Mouse (Mus musculus) heart, adult 2 months (tissue): ENCODE data around the gene Syt3. TPM values are rescaled to one million over a fixed set of nuclear protein-coding genes. Genes with fewer than 3 reads are reported as not detected.

Experiments used
- DNase-seq, 2 experiments: peaks; one replicate each; pipeline ENCODE4 v3.0.0; 2021
- H3K27ac ChIP-seq: fragments of 200-600 bp; 2 replicates; pipeline ENCODE4 v1.8.1; 2022
- H3K27me3 ChIP-seq: fragments of 200-500 bp; 2 replicates; pipeline ENCODE4 v1.6.1; 2012; ENCODE audit warnings: mild to moderate bottlenecking, low read length, inconsistent platforms, mixed read lengths; ENCODE audit not compliant: control insufficient read depth, insufficient read depth
- H3K36me3 ChIP-seq: fragments of 200-500 bp; 2 replicates; pipeline ENCODE4 v1.6.1; 2012; ENCODE audit warnings: low read length, inconsistent platforms; ENCODE audit not compliant: control insufficient read depth, insufficient read depth
- H3K4me1 ChIP-seq: fragments of 200-500 bp; 2 replicates; pipeline ENCODE4 v1.6.1; 2011; ENCODE audit warnings: low read length; ENCODE audit not compliant: control insufficient read depth, insufficient read depth
- H3K4me3 ChIP-seq: fragments of 200-600 bp; 2 replicates; pipeline ENCODE4 v1.8.1; 2022
- H3K79me2 ChIP-seq: fragments of 200-500 bp; replicated peaks from 2 replicates; pipeline ENCODE4 v1.6.1; 2012; ENCODE audit warnings: mild to moderate bottlenecking, inconsistent platforms, low read length, moderate library complexity, mixed read lengths; ENCODE audit not compliant: control insufficient read depth, insufficient read depth
- H3K9ac ChIP-seq: fragments of 200-500 bp; 2 replicates; pipeline ENCODE4 v1.6.1; 2012; ENCODE audit warnings: low read depth, mild to moderate bottlenecking, control low read depth, inconsistent platforms, low read length, mixed read lengths
- CTCF ChIP-seq: fragments of 200-600 bp; IDR thresholded peaks from 2 replicates; pipeline ENCODE4 v1.8.1; 2022; ENCODE audit warnings: antibody characterized with exemption, mild to moderate bottlenecking, moderate library complexity
- EP300 ChIP-seq: fragments of 200-500 bp; IDR thresholded peaks from 2 replicates; pipeline ENCODE4 v1.6.1; 2011; ENCODE audit warnings: low read depth, low read length, control low read depth; ENCODE audit not compliant: insufficient read depth
- POLR2A ChIP-seq: fragments of 200-500 bp; IDR thresholded peaks from 2 replicates; pipeline ENCODE4 v1.6.1; 2011; ENCODE audit warnings: mild to moderate bottlenecking, low read depth, low read length, control low read depth; ENCODE audit not compliant: insufficient read depth
- WGBS: fragments of 180-500 bp; shearing (Covaris S2); methylation state at CpG from one replicate; pipeline ENCODE4 v1.1.7; 2018; 5-methylcytosine and 5-hydroxymethylcytosine counted together
- intact Hi-C: fragments of 180-260 bp; cut with DNase I; formaldehyde crosslinking; loops from one replicate; pipeline ENCODE4 v1.15.1; 2025
- long read RNA-seq: library from polyadenylated mRNA; stranded (forward); transcript quantifications from one replicate; pipeline ENCODE4 v2.0.0, GENCODE M21; 2021
- polyA plus RNA-seq: library from polyadenylated mRNA; depleted of rRNA; stranded (reverse); fragments of >200 nt; gene quantifications from 2 replicates; pipeline ENCODE4 v1.2.3, GENCODE M21; 2012; rRNA removed
- total RNA-seq, 2 experiments: library from RNA; stranded (reverse); gene quantifications; 2 replicates each; pipeline ENCODE4 v1.2.3; 2021

Syt3 gene
- 1 to 10 TPM; 1.4 to 2.5 TPM for total RNA-seq
- 3.1 and 3.2 TPM in 2 replicates for polyA plus RNA-seq
- long read RNA-seq, partial matches to known transcripts = 1 of 5 reads
- long read RNA-seq, other reads (novel, unspliced or antisense) = 2 of 5 reads

DNA sequence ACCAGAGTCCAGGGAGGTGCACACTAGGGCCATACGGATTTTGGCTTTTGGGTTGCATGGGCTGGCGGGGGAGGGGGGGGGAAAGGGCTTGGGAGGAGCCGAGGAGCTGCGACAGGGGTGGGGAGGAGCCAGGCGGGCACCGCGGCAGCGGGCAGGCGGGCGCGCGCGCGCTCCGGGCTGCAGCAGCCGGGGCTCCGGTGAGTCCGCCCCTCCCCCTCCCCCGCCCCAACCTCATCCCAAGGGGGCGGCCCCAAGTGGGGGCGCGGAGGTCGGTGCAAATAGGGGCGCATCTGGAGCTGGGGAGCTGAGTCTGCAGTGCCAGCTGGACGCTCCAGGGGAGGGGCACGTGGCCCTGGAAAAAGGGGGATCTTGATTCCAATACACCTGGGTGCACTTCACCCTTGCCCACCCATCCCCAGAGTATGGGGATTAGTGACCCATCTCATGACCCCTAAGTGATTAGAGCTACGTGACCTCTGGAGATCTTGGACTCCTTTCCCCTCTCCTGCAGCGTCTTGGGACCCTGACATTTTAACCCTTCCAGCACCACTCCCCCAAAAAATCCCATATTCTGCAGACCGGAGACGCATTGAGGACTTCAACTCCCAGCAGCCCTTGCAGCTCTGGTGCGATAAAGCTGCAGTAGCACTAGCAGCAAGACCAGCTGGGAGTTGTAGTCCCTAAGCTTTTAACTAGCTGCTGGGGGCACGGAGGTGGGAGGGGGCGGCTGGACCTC, at the start of gene Syt3:
Gene Syt3 (plus strand): TSS at position 123 of the 736 bp plus-strand sequence.
- H3K27ac ChIP-seq = no peak within 1 kb of the TSS; the same call in 1 of the 2 replicates
- no peaks in the 10 kb centered on the region for H3K4me1 ChIP-seq
- peak within 1 kb of the TSS; percentile 66 for H3K9ac ChIP-seq
- peak; percentile 69 to 71 for DNase-seq
- no peaks in the 10 kb centered on the region for H3K79me2 ChIP-seq
- intact Hi-C loops = no loop called here
- no peaks in the 10 kb centered on the region for H3K36me3 ChIP-seq
- peak within 1 kb of the TSS; percentile 61 for H3K4me3 ChIP-seq
- TF ChIP-seq CTCF (no peak), EP300 (no peak), POLR2A (no peak)
- no peaks in the 10 kb centered on the region for H3K27me3 ChIP-seq
- under 1% methylated on average over 26 of the region's 33 CpGs for WGBS

DNA sequence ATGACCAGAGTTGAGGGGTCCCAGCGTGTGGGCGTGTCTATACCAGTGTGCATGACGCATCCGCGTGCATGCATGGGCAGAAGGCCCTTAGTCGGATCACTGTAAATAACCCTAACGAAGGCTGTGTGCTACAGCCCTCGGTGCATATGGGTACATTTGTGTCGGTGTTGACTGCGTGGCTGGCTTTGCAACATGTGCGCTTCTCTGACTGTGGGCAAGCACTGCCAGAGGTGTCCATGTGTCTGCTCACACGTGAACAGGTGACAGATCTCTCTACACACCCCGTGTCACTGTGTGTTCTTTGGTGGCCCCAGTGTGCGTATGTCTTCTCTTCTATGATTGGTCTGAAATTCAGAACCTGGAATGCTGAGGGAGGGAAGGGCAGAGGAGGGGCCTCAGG, 49.8 kb upstream of the Syt3 start:
- Histone ChIP-seq H3K27me3 (peaks cover 6% of the 10 kb centered on the region), H3K27ac (no peak overlapping the region), H3K36me3 (no peaks in the 10 kb centered on the region), H3K4me3 (no peak overlapping the region), H3K79me2 (no peaks in the 10 kb centered on the region), H3K4me1 (no peaks in the 10 kb centered on the region), H3K9ac (no peak overlapping the region)
- 61% methylated on average over 14 of the region's 14 CpGs for WGBS
- no peak for DNase-seq
- TF ChIP-seq CTCF = no peak
- no peak for TF ChIP-seq EP300
- no peak for TF ChIP-seq POLR2A
- intact Hi-C loops = no loop called here

DNA sequence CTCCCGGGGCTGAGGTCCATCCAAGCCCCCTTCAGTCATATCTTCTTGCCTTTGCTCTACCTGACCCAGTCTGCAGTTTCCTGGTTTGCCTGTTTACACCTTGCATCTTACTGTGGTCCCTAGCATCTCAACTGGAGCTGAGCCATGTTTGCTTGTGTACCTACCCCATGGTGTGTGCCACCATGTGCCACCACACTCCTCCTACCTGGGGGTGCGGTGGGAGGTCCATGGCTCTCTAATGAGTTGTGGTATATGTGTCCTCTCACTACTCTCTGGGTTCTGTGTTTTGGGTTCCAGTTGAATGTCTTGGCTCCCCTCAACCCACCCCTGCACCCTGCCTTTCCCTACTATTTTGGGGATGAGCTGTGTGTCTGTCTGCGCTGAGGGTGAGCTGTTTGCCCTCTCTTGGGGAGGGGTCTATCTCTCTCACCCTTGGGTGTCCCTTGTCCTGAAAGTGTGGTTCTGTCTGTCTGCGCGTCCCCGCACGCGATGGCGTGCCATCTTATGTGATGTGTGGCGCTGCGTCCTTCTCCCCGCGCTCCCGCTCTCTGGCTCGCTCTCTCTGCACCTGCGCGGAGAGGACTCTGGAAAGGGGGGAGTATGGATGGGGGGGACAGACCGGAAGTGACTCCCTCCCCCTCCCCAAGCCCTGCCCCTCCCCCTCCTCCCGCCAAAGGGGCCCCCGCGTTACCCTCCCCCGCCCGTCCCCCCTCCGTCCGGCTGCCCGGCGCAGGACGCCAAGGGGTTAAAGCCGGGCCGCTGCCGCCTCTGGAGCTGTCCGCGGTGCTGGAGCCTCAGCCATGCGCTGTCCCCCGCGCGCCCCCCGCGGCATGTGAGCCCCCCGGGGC, 48.6 kb upstream of the Syt3 start:
- no peak for DNase-seq
- Histone ChIP-seq H3K79me2 (no peaks in the 10 kb centered on the region), H3K9ac (no peak overlapping the region), H3K27me3 (peaks cover 6% of the 10 kb centered on the region), H3K4me3 (no peak overlapping the region), H3K4me1 (no peaks in the 10 kb centered on the region), H3K27ac (no peak overlapping the region), H3K36me3 (no peaks in the 10 kb centered on the region)
- intact Hi-C loops = no loop called here
- TF ChIP-seq CTCF = no peak
- no peak for TF ChIP-seq POLR2A
- TF ChIP-seq EP300 = no peak
- WGBS = 8% methylated on average over 21 of the region's 40 CpGs

DNA sequence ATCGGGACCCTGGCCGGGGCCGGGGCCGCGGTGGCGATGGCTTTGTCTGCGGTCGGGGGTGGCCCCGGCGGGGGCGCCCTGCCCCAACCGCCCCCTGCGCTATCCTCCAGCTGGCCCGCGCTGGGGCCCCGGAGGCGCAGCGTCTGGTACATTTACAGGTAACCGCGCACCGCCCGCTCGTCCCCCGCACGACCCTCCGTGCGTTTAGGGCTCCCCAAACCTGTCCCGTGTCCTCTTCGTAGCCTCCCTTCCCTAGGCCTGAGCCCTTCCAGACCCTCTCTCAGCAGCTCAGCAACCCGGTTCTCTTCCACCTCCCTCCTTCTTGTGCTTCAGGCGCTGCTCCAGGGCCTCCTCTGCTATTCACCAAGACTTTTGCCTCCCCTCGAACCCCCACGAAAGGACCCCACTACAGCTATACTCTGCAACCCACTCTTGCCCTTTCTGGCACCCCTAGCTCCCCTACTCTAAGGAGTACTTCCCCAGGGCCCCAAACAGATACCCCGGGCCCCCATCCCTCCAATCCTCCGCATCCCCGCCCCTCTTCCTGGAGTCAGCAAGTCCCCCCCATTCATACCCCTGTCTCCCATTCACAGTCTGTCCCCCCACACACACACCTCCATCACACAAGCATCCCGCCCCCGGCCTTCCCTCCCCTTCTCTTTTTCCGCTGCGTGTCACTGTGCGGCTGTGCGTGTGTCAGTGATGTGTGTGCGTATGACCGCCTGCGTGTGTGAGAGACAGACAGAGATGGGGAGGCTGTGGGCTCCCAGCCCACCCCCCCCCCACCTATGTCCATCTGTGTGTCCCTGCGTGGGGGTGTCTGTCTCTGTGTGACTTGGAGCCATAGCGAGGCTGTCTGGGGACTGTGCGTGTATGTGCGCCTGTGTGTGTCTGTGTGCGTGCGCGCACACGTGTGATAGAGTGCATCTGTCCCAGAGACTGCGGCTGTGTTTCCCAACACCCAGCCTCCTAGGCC, 47.6 kb upstream of the Syt3 start:
- DNase-seq = no peak
- 6% methylated on average over 35 of the region's 54 CpGs for WGBS
- H3K9ac ChIP-seq = no peak overlapping the region
- no peak overlapping the region for H3K27ac ChIP-seq
- TF ChIP-seq EP300 (no peak), CTCF (no peak), POLR2A (no peak)
- intact Hi-C loops = no loop called here
- peaks cover 6% of the 10 kb centered on the region for H3K27me3 ChIP-seq
- no peaks in the 10 kb centered on the region for H3K36me3 ChIP-seq
- no peaks in the 10 kb centered on the region for H3K79me2 ChIP-seq
- no peaks in the 10 kb centered on the region for H3K4me1 ChIP-seq
- H3K4me3 ChIP-seq = no peak overlapping the region

DNA sequence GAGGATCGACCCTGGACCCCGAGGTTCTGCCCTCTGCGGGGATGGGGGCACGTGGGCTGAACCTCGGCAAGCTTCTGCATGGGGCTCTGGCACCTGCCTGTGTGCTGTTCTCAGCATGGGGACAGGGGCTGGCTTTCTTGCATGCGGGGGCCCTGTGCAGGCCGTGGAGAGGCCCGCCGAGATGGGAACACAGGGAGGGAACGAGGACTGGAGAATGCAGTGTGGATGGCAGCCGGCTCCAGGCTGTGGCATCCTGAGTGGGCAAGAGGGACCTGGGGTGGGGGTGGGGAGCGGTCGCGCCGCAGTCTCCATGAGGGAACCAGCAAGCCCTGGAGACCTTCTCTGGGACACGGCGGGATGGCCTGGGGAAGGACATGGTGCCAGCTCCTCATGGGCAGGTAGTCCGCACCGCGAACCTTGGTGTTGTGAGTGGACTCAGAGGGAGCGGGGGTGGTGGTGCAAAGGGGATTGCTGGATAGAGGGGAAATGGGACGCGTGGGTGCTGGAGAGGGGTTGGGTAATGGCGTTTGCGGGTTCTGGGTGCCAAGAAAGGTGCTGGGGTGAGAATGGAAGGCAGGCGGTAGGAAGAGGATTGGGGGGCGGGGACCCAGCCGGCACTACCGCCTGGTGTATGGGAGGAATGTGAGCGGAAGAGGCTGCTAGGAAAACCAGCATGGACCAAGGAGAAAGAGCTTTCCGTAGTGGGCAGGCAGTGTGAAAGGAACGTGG, 46.6 kb upstream of the Syt3 start:
- intact Hi-C loops = no loop called here
- no peak overlapping the region for H3K9ac ChIP-seq
- no peak for TF ChIP-seq CTCF
- no peak for TF ChIP-seq EP300
- no peak for TF ChIP-seq POLR2A
- H3K79me2 ChIP-seq = no peaks in the 10 kb centered on the region
- H3K36me3 ChIP-seq = no peaks in the 10 kb centered on the region
- WGBS = 6% methylated on average over 32 of the region's 32 CpGs
- H3K4me1 ChIP-seq = no peaks in the 10 kb centered on the region
- no peak for DNase-seq
- H3K27ac ChIP-seq = no peak overlapping the region
- H3K27me3 ChIP-seq = peaks cover 6% of the 10 kb centered on the region
- no peak overlapping the region for H3K4me3 ChIP-seq
